In genomic region chr3:67952517-67952940, GRCm38 (mm10) we compare ENCODE assay signal across 8 mouse cellular contexts.
DNase-seq lines count a peak whose midpoint lies in the region; ATAC-seq lines count a peak whose summit lies in the region.
"Had no signal": no experiment of that assay in that cellular context is flagged by ENCODE, and none has a peak within 500 bp of the region (broad histone marks: within the 10 kb centered on the region; RNA-seq: fewer than 3 reads in every experiment).

No protein-coding gene starts in this region.

- no peak overlapping the region for H3K4me2 ChIP-seq in hindbrain, embryonic 16.5 days (ENCODE audit: low read length)
- H3K4me2 ChIP-seq: liver, embryonic 15.5 days had no signal

- peaks cover 21% of the 10 kb centered on the region for H3K27me3 ChIP-seq in forebrain, embryonic 10.5 days (ENCODE audit: poor library complexity, severe bottlenecking)
- H3K27me3 ChIP-seq in hindbrain, embryonic 16.5 days (replicated peaks; ENCODE audit: control insufficient read depth, insufficient read depth, low read length), result no peaks in the 10 kb centered on the region
- H3K27me3 ChIP-seq: liver, embryonic 15.5 days had no signal

- intact Hi-C loops in heart, postnatal 14 days (cut with DNase I), result no loop called here
- intact Hi-C loops in heart, postnatal 25 days (cut with DNase I), result no loop called here

- H3K9ac ChIP-seq in hindbrain, embryonic 16.5 days (ENCODE audit: low read depth, low read length), result no peak overlapping the region
- H3K9ac ChIP-seq: liver, embryonic 15.5 days had no signal

- H3K9me3 ChIP-seq in forebrain, embryonic 10.5 days, result no peaks in the 10 kb centered on the region
- no peaks in the 10 kb centered on the region for H3K9me3 ChIP-seq in hindbrain, embryonic 16.5 days (ENCODE audit: control insufficient read depth, low read length)
- H3K9me3 ChIP-seq: liver, embryonic 15.5 days had no signal

- H3K27ac ChIP-seq in forebrain, embryonic 10.5 days, result peak overlapping the region; percentile 63; the same call in 1 of the 2 replicates
- no peak overlapping the region for H3K27ac ChIP-seq in hindbrain, embryonic 16.5 days (ENCODE audit: low read depth, low read length)
- H3K27ac ChIP-seq: liver, embryonic 15.5 days had no signal

- DNase-seq in heart, postnatal 14 days, result peak; percentile 14 to 40
- no peak for DNase-seq in heart, postnatal 25 days (ENCODE audit: low spot score)
- DNase-seq in forebrain, embryonic 10.5 days (ENCODE audit: extremely low spot score, low spot score), result no peak
- DNase-seq in retina, embryonic 14.5 days (ENCODE audit: low spot score), result peak; percentile 20
- DNase-seq in frontal cortex, postnatal 36 days (ENCODE audit: low spot score in 2 of 2), result no peak
- no peak for DNase-seq in urinary bladder, postnatal 25 days (ENCODE audit: low spot score)

- H3K4me1 ChIP-seq in forebrain, embryonic 10.5 days, result peaks cover 38% of the 10 kb centered on the region
- peaks cover 5% of the 10 kb centered on the region for H3K4me1 ChIP-seq in hindbrain, embryonic 16.5 days (ENCODE audit: control insufficient read depth, insufficient read depth, low read depth, low read length)
- H3K4me1 ChIP-seq: liver, embryonic 15.5 days had no signal

- peak; percentile 81 for ATAC-seq in hindbrain, embryonic 16.5 days

- WGBS in forebrain, embryonic 10.5 days, result 58% methylated on average over 5 of the region's 5 CpGs
- 25% methylated on average over 5 of the region's 5 CpGs for WGBS in hindbrain, embryonic 16.5 days

- no peak overlapping the region for H3K4me3 ChIP-seq in forebrain, embryonic 10.5 days
- H3K4me3 ChIP-seq in hindbrain, embryonic 16.5 days (ENCODE audit: low read length), result no peak overlapping the region
- H3K4me3 ChIP-seq: liver, embryonic 15.5 days had no signal

- H3K36me3 ChIP-seq in forebrain, embryonic 10.5 days (replicated peaks), result no peaks in the 10 kb centered on the region
- no peaks in the 10 kb centered on the region for H3K36me3 ChIP-seq in hindbrain, embryonic 16.5 days (ENCODE audit: control insufficient read depth, insufficient read depth, low read length)
- H3K36me3 ChIP-seq: liver, embryonic 15.5 days had no signal

Comparison
In these comparisons a context has a peak if more than half of its experiments do, and no peak if none do; other contexts are left out.
1. DNase-seq: peak in heart, postnatal 14 days (2 of 2) and retina, embryonic 14.5 days (single experiment); none in heart, postnatal 25 days (single experiment), forebrain, embryonic 10.5 days (single experiment), frontal cortex, postnatal 36 days (0 of 2) and urinary bladder, postnatal 25 days (single experiment).